Mouse (Mus musculus) megakaryocyte, adult 5-6 weeks (primary cell): ENCODE data around the gene Cngb1. TPM values are rescaled to one million over a fixed set of nuclear protein-coding genes. Genes with fewer than 3 reads are reported as not detected.

Source experiments
- ATAC-seq: 2 replicates; pipeline ENCODE4 v1.8.0; 2016; ENCODE audit warnings: mild to moderate bottlenecking, inconsistent platforms; ENCODE audit not compliant: poor library complexity, severe bottlenecking
- total RNA-seq, 2 experiments: library from RNA; stranded (forward) in 1 of 2; stranded (reverse) in 1 of 2; fragments of 153-499, 151-499 nt in 1 of 2; fragments of 221-1000, 200-1000 nt in 1 of 2; gene quantifications; 2 replicates each; pipeline versions ENCODE4 v1.2.3 to v1.2.4; 2015 to 2017

Cngb1 gene
- total RNA-seq, 2 experiments from 2014 or later: 0.96 TPM; not detected in 1

- ATAC-seq: no peak
Observed at GRCm38 (mm10) chr8:95202649-95203275, 103.6 kb downstream of the Cngb1 start, which contains the start of gene Kifc3. Gene Kifc3, minus strand, starts transcription at chr8:95202812.

DNA sequence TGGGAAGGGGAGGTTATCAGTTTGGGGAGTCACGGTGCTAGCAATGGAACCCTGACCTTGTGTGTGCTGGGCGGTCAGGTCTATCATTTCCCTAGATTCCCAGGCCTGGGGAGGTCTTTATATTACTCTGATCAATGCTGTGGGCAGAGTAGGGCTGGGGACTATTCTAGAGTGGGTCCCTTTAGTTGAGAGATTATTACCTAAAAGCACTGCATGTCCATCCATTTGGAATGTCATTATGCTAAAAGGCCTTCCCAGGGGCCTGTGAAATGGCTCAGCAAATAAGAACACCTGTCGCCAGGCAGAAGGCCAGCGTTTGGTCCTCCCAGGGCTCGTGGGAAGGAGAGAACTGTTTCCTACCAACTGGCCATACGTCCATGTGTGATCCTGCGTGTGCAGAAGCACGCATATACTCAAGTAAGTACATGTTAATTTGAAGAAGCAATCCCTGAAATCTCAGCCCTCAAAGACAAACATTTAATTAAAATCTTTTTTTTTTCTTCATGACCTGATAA lies 104.3 kb downstream of the Cngb1 start:
- no peak for ATAC-seq

- no peak for ATAC-seq
Observed at GRCm38 (mm10) chr8:95201491-95201890, 104.9 kb downstream of the Cngb1 start.

DNA sequence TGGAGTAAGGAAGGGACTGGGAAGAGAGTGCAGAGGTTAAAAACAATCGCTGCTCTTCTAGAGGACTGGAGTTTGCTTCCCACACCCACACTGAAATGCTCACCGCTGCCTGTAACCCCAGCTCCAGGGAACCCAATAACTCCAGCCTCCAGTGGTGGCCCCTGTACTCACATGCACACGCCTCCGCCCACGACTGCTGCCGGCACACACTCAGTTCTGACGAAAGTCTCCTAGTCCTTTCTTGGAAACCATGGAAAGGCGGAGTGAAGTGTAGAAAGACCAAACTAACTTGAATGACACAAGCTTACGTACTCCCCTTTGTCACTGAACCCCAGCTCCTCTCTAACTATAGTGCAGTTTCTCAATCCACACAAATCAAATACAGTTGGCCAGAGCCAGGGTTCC lies 106.4 kb downstream of the Cngb1 start:
- ATAC-seq: no peak

- ATAC-seq: no peak
Observed at GRCm38 (mm10) chr8:95195728-95196127, 110.7 kb downstream of the Cngb1 start.

DNA sequence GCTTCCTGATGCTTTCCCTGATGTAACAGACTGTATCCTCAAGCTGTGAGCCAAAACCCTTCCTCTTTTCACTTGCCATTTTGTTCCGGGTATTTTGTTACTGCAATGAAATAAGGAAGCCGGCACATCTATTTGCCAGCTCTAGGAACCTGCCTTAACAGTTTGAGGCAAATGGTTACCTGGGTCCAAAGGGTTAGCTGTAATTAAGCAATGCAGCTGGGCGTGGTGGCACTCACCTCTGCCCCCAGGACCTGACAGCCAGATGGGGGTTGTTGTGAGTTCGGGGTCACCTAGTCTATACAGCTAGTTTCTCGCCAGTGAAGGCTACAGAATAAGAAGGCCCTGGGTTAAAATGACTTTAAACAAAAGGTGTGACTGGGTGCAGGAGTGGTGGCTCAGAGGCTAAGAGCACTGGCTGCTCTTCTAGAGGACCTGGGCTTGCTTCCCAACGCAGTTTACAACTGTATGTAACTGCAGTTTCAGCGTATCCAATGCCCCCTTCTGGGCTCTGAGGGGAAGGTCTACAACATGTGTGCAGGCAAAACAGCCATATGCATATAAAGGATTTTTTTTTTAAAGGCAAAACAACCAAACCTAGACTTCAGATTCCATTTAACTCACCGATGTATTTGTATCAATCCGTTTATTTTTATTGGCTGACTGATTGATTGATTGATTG lies 114.7 kb downstream of the Cngb1 start:
- no peak for ATAC-seq

Other genes starting within 250 kb of the Cngb1 start
- gene Katnb1, start 225.4 kb downstream of the Cngb1 start, total RNA-seq (2015): 3.7 and 6.7 TPM in 2 replicates
- gene Katnb1, start 225.4 kb downstream of the Cngb1 start, total RNA-seq (2017): 15.6 and 21.8 TPM in 2 replicates
- gene Kifc3, start 103.8 kb downstream of the Cngb1 start, total RNA-seq (2015): 2.3 and 5.2 TPM in 2 replicates
- 5.4 and 15.1 TPM in 2 replicates for gene Kifc3, start 103.8 kb downstream of the Cngb1 start, total RNA-seq (2017)
- gene Tepp, start 4.0 kb upstream of the Cngb1 start, total RNA-seq (2015): 0.36 TPM in 1 of 2 replicates, not detected in the other
- not detected in 2 replicates for gene Tepp, start 4.0 kb upstream of the Cngb1 start, total RNA-seq (2017)
- gene Zfp319, start 25.4 kb upstream of the Cngb1 start, total RNA-seq (2015): 5.6 and 6.7 TPM in 2 replicates
- 3.7 and 4.2 TPM in 2 replicates for gene Zfp319, start 25.4 kb upstream of the Cngb1 start, total RNA-seq (2017)
- gene Usb1, start 25.7 kb upstream of the Cngb1 start, total RNA-seq (2015): 28.2 and 32.4 TPM in 2 replicates
- gene Usb1, start 25.7 kb upstream of the Cngb1 start, total RNA-seq (2017): 29.0 and 29.5 TPM in 2 replicates
- not detected in 2 replicates for gene Mmp15, start 45.7 kb upstream of the Cngb1 start, total RNA-seq (2015)
- gene Mmp15, start 45.7 kb upstream of the Cngb1 start, total RNA-seq (2017): not detected in 2 replicates
- gene Cfap20, start 128.3 kb upstream of the Cngb1 start, total RNA-seq (2015): 45.0 and 53.8 TPM in 2 replicates
- gene Cfap20, start 128.3 kb upstream of the Cngb1 start, total RNA-seq (2017): 28.4 and 34.7 TPM in 2 replicates
- 83.3 and 88.4 TPM in 2 replicates for gene Csnk2a2, start 183.5 kb upstream of the Cngb1 start, total RNA-seq (2015)
- gene Csnk2a2, start 183.5 kb upstream of the Cngb1 start, total RNA-seq (2017): 20.0 and 25.7 TPM in 2 replicates
- not detected in 2 replicates for gene Ccdc113, start 227.5 kb upstream of the Cngb1 start, total RNA-seq (2015)
- not detected in 2 replicates for gene Ccdc113, start 227.5 kb upstream of the Cngb1 start, total RNA-seq (2017)